Mouse (Mus musculus) forebrain, embryonic 15.5 days (tissue): ENCODE results near the gene Gm5640. TPM values are rescaled to one million over a fixed set of nuclear protein-coding genes. Genes with fewer than 3 reads are reported as not detected.
"Not testable (repeated sequence)": the region's sequence is repeated elsewhere in the genome, so short reads cannot be mapped to it uniquely, and the experiment has no call there.

Experiments
- ATAC-seq: fragments of 200-750 bp; cut with Nextera tagmentation; replicated peaks from 2 replicates; pipeline ENCODE4 v1.8.0; 2017; ENCODE audit warnings: mild to moderate bottlenecking, moderate TSS enrichment, moderate library complexity
- H3K27ac ChIP-seq: fragments of 300-500 bp; sonication (generic); replicated peaks from 2 replicates; pipeline ENCODE4 v1.5.1; 2015; ENCODE audit warnings: mild to moderate bottlenecking, inconsistent platforms
- H3K27me3 ChIP-seq: fragments of 300-500 bp; sonication (generic); 2 replicates; pipeline ENCODE4 v1.6.1; 2015; ENCODE audit warnings: inconsistent platforms
- H3K36me3 ChIP-seq: fragments of 300-500 bp; sonication (generic); 2 replicates; pipeline ENCODE4 v1.6.1; 2015; ENCODE audit warnings: mild to moderate bottlenecking, inconsistent platforms
- H3K4me1 ChIP-seq: fragments of 300-500 bp; sonication (generic); 2 replicates; pipeline ENCODE4 v1.6.1; 2015; ENCODE audit warnings: inconsistent platforms
- H3K4me2 ChIP-seq: fragments of 300-500 bp; sonication (generic); replicated peaks from 2 replicates; pipeline ENCODE4 v1.6.1; 2015; ENCODE audit warnings: mild to moderate bottlenecking, inconsistent platforms
- H3K4me3 ChIP-seq: fragments of 300-500 bp; sonication (generic); 2 replicates; pipeline ENCODE4 v1.5.1; 2015; ENCODE audit warnings: mild to moderate bottlenecking, inconsistent platforms
- H3K9ac ChIP-seq: fragments of 300-500 bp; sonication (generic); replicated peaks from 2 replicates; pipeline ENCODE4 v1.6.1; 2015; ENCODE audit warnings: mild to moderate bottlenecking, inconsistent platforms
- H3K9me3 ChIP-seq: fragments of 300-500 bp; sonication (generic); 2 replicates; pipeline ENCODE4 v1.6.1; 2016; ENCODE audit warnings: inconsistent platforms
- WGBS: fragments of 180-500 bp; shearing (Covaris S2); methylation state at CpG from one replicate; pipeline ENCODE4 v1.1.7; 2015; ENCODE audit warnings: mixed read lengths; 5-methylcytosine and 5-hydroxymethylcytosine counted together
- polyA plus RNA-seq: library from polyadenylated mRNA; unstranded; fragments of >200 nt; fragmentation: Nextera tagmentation; extraction: Ambion mirVana; gene quantifications from 2 replicates; pipeline ENCODE4 v1.2.1, GENCODE M21; 2015

Gm5640 gene
- 0.22 and 0.29 TPM in 2 replicates for polyA plus RNA-seq

GRCm38 (mm10) chrX:74645466-74646323 lies at the start of gene Gm5640:
TSS of gene Gm5640 (minus strand) at chrX:74645635.
- WGBS: 45% methylated on average over 3 of the region's 5 CpGs

GRCm38 (mm10) chrX:74646393-74646792 lies 958 bp upstream of the Gm5640 start:
- H3K9ac ChIP-seq, H3K36me3 ChIP-seq, H3K27me3 ChIP-seq, H3K4me3 ChIP-seq, ATAC-seq, H3K9me3 ChIP-seq, H3K4me2 ChIP-seq, H3K4me1 ChIP-seq, H3K27ac ChIP-seq: not testable (repeated sequence)
- WGBS: no CpG with 5 or more reads among the region's 1 CpGs

More at GRCm38 (mm10) chrX:74645466-74646323, at the start of gene Gm5640:
- H3K9me3 ChIP-seq, H3K27me3 ChIP-seq, H3K4me1 ChIP-seq, H3K4me3 ChIP-seq, H3K27ac ChIP-seq, H3K36me3 ChIP-seq, H3K4me2 ChIP-seq, H3K9ac ChIP-seq: not testable (repeated sequence)
- ATAC-seq: peak; percentile 57; the same call in 1 of the 2 replicates

GRCm38 (mm10) chrX:74592379-74592778 lies 53.1 kb downstream of the Gm5640 start, which contains the start of gene Olfr1325:
TSS of gene Olfr1325 (plus strand) at chrX:74592679.
- no peak for ATAC-seq
- 91% methylated on average over 2 of the region's 2 CpGs for WGBS
- Histone ChIP-seq H3K9ac (no peak within 1 kb of the TSS), H3K9me3 (no peaks in the 10 kb centered on the region), H3K4me3 (no peak within 1 kb of the TSS), H3K27me3 (no peaks in the 10 kb centered on the region), H3K4me1 (no peaks in the 10 kb centered on the region), H3K27ac (no peak within 1 kb of the TSS), H3K4me2 (no peak within 1 kb of the TSS), H3K36me3 (no peaks in the 10 kb centered on the region)

Other genes starting within 250 kb of the Gm5640 start
- gene G6pdx, start 216.4 kb downstream of the Gm5640 start, polyA plus RNA-seq: 61.0 and 63.2 TPM in 2 replicates
- not detected in 2 replicates for gene Gm6880, start 164.2 kb downstream of the Gm5640 start, polyA plus RNA-seq
- not detected in 2 replicates for gene Olfr1326-ps1, start 70.7 kb downstream of the Gm5640 start, polyA plus RNA-seq
- not detected in 2 replicates for gene Olfr1325, start 53.0 kb downstream of the Gm5640 start, polyA plus RNA-seq
- gene Gm6890, start 95.3 kb upstream of the Gm5640 start, polyA plus RNA-seq: not detected in 2 replicates
- 0.14 TPM in 1 of 2 replicates, not detected in the other for gene Gm5936, start 191.6 kb upstream of the Gm5640 start, polyA plus RNA-seq